Mouse (Mus musculus): ENCODE measurements at regions not wholly inside any gene's neighbourhood (a gene's known extent, or its start where the extent isn't known, plus 50 kb on each side); places are given as distances from the start of the nearest gene placed in this dataset.
A peak's percentile ranks its signal among the peaks of the same experiment; 100 is the strongest.

DNA sequence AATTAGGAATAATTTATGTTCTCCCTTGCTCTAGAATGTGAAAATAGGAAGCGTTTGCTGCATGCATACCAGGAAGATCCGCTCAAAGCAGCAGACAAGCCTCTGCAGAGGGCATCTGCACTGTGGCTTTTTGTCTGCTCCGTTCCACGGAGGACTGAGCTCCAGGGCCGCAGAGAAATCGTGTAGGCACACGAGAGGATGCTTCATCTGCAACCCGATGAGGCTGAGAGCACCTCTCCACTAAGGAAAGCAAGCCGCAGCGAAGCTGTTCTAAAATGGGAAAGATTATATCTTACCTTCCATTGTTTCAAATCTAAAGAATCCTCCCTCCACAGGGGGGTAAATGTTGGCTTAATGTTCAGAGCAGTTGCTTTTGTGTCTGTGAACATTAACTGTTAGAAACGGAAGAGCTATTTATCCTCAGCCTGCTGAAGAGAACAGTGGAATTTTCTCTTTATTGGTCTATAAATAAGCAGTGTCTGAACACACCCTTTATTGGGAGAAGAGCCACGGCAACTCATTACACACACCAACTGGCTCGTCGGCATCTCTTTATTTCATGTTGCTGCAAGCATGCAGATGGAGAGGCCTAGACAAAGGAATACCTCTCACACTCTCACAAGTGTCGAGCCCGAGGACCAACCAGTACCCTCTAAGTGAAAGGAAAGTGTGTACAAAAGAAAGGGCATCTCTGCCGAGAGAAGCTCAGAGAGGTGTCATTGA lies 414.6 kb upstream of the Hnrnpa3 start:
- no peak for DNase-seq

GRCm38 (mm10) chr2:75245256-75245655 lies 413.8 kb upstream of the Hnrnpa3 start:
- no peak for DNase-seq

DNA sequence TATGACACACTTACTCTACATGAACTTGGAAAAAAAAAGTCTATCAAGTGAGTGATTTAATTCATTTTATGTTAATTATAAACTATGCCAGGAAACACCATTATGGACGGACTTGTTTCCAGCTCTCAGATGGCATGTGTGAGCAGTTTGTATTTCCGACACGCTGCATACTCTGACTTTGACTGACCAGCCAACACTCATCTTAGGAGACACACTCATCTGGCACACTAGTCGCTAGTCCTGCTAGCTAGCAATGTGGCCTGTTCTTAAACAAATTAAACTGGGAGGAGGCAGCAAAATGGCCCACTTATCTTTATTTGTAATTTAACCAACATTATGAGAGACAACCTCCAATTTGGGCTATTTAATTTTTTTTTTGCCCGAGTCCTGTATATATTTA lies 413.4 kb upstream of the Hnrnpa3 start:
- no peak for DNase-seq

DNA sequence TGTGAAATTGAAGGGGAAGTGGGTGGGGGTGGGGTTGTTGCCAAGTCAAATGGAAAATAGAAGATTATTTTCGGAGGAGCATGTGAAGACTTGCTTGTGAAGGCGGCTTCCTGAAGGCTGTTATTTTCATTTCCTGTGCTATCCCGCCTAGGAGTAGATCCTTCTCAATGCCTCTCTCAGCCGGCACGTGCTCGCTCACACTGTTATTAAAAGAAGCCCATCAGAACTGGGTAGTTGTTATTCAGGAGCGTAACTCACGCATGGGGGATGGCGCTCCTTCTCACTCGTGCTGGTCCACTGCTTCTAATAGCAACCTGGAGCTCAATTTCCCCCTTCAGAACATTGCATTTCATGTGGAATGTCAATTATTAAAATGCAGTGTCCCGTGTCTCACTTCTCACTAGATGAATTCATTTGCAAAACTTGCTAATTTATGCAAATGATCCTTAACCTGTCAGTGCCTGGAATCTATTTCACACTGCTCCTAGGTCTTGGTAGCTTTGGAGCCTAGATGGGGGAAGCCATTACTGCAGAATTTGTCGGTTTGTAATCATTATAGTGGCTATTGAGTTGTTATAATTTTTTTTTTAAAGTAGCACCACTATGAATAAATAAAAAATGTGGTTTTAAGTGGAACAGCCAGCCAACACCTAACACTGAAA lies 412.8 kb upstream of the Hnrnpa3 start:
- no peak for DNase-seq

DNA sequence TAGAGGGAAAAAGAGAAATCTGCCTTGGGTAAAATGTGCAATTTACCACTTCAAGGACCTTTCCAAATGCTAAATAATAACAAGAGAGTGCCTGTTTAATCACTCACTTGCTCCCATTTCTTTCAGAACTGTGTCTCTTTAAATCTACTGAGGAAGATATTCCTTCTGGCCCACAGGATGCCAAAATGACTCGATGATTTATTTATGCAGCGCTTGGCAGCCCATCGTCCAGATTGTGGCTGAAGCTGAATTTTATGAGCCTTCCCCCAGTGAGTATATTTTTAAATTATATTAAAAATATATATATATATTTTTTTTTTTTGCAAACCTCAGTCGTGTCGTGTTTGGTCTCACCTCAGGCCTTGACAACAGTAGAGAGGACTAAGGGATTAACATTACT lies 410.8 kb upstream of the Hnrnpa3 start:
- no peak for DNase-seq

GRCm38 (mm10) chr2:75250507-75250906 lies 408.6 kb upstream of the Hnrnpa3 start:
- DNase-seq, result no peak

DNA sequence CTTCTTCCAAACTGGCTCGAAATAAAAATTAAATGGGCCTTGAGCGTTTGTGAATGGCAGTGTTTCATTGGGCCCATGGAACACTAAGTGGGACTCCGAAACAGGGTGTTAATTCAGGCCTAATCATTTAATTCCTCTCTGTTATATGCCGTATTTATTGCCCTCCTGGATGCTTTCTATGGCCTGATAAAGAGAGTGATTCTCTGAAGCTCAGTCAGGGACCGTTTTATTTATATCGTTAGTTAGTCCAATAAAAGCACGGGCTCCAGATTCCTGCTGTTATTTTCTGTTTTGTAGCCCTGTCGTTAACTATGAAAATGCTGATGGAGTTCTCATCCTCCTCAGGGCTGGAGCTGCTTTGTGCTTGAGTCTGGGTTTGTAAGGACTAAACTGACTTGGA lies 406.2 kb upstream of the Hnrnpa3 start:
- no peak for DNase-seq

GRCm38 (mm10) chr2:75265218-75265617 lies 393.8 kb upstream of the Hnrnpa3 start:
- peak; percentile 76 to 85 for DNase-seq

- DNase-seq, result peak in 1 of 2 experiments; percentile 5
Observed at GRCm38 (mm10) chr2:75265739-75266699, 393.0 kb upstream of the Hnrnpa3 start.

- no peak for DNase-seq
Observed at GRCm38 (mm10) chr2:75267949-75268348, 391.1 kb upstream of the Hnrnpa3 start.

DNA sequence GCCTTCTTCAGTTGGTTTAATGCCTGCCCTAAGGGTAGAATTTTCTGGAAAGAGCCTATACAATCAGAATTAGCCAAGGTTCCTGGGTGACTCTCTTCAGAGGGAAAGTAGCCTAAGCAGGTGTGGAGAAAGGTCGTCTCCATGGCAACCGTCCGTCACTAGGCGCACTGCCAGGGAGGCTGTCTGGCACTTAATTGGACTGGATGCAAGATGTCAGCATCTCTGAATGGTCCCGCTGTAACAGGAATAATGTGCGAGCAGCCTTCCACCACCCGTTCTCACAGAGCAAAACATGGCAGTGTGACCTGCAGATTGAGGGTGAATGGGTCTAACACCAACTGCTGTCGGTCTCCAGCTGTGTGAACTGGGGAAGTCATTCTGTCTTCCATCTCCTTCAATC lies 389.6 kb upstream of the Hnrnpa3 start:
- peak; percentile 69 to 70 for DNase-seq

GRCm38 (mm10) chr2:75270115-75270514 lies 388.9 kb upstream of the Hnrnpa3 start:
- no peak for DNase-seq

DNA sequence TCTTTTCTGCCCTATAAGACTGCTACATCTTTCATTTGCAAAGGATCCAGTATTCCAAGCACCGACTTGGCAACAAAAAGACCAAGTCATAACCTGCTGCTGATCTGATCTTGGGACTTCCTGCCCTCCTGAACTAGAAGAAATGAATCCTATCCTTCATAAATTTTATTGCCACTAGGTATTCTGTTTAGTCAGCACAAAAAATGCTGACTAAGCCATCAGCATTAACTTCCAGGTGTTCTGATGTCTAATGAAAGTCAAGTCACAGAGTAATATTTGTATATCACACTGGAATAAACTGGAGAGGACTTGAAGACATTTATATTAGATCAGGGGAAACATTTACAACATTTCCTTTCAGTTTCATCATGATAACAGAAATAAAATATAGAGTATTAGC lies 371.2 kb upstream of the Hnrnpa3 start:
- DNase-seq, result no peak

- DNase-seq, result no peak
Observed at GRCm38 (mm10) chr2:75291674-75292073, 367.4 kb upstream of the Hnrnpa3 start.

DNA sequence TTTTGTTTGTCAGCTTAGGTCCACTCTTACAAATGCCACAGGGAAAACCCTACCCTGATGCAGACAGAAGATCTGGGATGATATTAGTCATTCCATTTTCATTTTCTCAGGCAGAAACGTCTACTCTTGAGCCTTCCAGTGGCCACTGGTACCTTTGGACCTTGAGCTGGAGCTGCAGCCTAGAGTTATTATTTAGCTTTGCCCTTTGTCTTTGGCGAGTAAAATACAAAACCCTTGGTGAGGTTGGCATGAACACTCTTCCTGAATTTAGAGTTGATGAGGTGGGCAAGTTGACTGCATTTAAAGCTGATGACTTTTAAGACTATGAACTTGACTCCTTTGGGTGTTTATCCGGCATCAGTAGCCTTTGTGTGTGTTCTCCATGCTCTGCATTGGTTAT lies 352.2 kb upstream of the Hnrnpa3 start:
- no peak for DNase-seq

- DNase-seq, result no peak
Observed at GRCm38 (mm10) chr2:75311191-75311590, 347.9 kb upstream of the Hnrnpa3 start.

DNA sequence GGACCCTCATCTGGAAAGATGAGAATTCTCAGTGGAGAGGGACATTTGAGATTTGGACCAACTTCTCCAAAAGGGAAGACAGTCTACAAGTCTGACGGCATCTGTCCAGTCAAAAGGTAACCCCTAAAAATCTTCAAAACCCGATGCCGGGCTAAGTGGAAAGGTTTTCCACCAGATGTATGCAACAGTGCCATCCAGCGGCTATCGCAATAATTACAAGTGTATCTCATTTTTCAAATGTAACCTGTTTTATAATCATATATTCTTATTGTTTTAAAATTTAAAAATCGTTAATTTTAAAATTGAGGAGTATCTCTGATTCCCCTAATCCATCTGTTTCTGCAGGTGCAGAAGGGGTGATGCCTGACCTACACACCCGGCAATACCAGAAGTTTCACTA lies 346.8 kb upstream of the Hnrnpa3 start:
- DNase-seq, result peak; percentile 28 to 61

- DNase-seq, result no peak
Observed at GRCm38 (mm10) chr2:75315341-75315740, 343.7 kb upstream of the Hnrnpa3 start.

- peak in 1 of 2 experiments; percentile 5 for DNase-seq
Observed at GRCm38 (mm10) chr2:75318190-75318589, 340.9 kb upstream of the Hnrnpa3 start.

GRCm38 (mm10) chr2:75324146-75324749 lies 334.8 kb upstream of the Hnrnpa3 start:
- DNase-seq, result no peak

DNA sequence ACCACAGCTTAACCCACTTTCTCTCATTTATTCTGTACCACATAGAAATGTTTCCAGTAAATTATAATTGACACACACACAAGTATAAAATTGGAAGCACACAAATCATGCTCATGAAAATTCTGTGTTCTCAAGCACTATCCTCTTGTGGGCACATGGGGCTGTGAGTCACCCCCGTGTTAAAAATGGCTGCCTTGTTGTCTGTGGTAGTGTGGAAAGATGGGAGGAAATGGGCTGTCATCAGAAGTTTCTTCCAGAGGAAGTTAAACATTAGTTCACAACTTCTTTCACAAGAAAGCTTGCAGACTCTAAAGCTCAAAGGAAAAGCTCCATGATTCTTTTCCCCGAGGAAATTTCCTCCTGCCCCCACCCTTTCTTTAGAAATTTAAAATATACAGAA lies 329.5 kb upstream of the Hnrnpa3 start:
- DNase-seq, result no peak

DNA sequence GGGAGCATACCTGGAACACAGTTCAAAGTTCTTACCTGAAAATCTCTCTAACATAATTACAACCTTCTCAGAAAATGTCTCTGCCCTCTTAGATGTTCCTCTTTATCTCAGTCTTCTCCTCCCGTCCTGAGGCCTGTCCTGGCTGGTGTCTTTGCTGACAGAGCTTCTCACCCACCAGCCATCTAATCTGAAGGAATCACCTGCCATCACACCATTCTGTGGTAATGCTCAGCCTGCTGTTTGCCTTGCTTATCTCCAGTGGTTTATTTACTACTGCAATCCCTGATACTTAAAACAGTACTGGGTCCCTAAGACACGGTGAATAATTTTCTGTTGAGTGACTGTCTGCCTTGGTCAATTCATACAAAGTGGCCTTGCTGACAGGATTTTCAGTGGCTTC lies 317.8 kb upstream of the Hnrnpa3 start:
- DNase-seq, result no peak

GRCm38 (mm10) chr2:75341726-75342280 lies 317.3 kb upstream of the Hnrnpa3 start:
- no peak for DNase-seq
